Mouse (Mus musculus): ENCODE measurements at regions not wholly inside any gene's neighbourhood (a gene's known extent, or its start where the extent isn't known, plus 50 kb on each side); places are given as distances from the start of the nearest gene placed in this dataset.
A peak's percentile ranks its signal among the peaks of the same experiment; 100 is the strongest.
"Not testable (repeated sequence)": the region's sequence is repeated elsewhere in the genome, so short reads cannot be mapped to it uniquely, and the experiment has no call there.

DNA sequence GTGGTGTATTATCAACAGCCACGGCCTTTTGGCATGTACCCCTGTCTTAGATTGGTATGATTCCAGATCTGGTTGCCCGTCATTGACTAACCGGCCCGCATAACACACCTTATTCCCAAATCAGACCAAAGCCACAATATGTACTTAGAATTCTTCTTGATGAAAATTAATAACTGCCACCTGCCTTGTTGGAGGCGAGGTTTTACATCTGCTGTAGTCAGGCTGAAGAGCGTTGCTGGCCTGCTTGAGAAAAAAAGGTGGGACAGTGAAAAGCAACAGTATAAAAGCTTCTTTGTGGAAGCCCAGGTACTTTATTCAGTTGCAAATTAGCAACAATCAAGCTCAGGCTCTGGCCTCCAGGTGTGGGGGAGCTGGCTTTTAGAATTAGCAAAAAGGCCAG, 223.6 kb upstream of the Car8 start:
- not testable (repeated sequence) for H3K9ac ChIP-seq (ENCODE audit: control insufficient read depth, low read depth, low read length, poor library complexity, severe bottlenecking)

DNA sequence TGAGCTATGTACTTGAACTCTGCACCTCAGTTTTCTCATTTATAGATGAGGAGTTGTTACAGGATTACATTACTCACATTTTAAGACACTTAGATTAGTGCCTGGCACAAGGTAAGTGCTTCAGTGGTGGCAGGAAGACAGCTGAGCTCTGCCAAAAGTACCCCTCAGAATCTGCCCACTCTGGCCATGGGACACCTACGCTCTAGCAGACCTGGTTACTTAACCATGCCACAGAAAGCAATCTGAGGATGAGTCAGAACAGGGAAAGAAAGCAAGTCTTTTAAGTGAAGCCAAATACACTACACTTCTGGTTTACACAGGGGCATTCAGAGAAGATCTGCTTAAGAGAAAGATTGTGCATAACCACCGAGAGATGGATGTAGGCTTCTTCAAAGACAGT, 215.5 kb upstream of the Car8 start:
- Histone ChIP-seq H3K4me3 (ENCODE audit: control insufficient read depth in 1 of 2, insufficient read depth in 1 of 2, low read depth in 2 of 2, low read length in 2 of 2) (no peak overlapping the region), H3K9me3 (replicated peaks; ENCODE audit: insufficient read depth, low read length) (no peaks in the 10 kb centered on the region), H3K9ac (ENCODE audit: control insufficient read depth, low read depth, low read length, poor library complexity, severe bottlenecking) (no peak overlapping the region), H3K4me1 (ENCODE audit: control insufficient read depth in 1 of 2, insufficient read depth in 2 of 2, low read length in 2 of 2) (no peaks in the 10 kb centered on the region), H3K36me3 (ENCODE audit: control insufficient read depth in 1 of 2, insufficient read depth in 2 of 2, low read length in 2 of 2) (no peaks in the 10 kb centered on the region), H3K27ac (ENCODE audit: control insufficient read depth, low read depth, low read length) (no peak overlapping the region), H3K79me2 (ENCODE audit: control insufficient read depth, insufficient read depth, low read length, poor library complexity) (no peaks in the 10 kb centered on the region), H3K27me3 (ENCODE audit: control insufficient read depth in 1 of 2, insufficient read depth in 2 of 2, low read length in 2 of 2) (no peaks in the 10 kb centered on the region)
- no peak for DNase-seq (ENCODE audit: low read depth, low spot score)
- TF ChIP-seq MXI1 (IDR thresholded peaks at IDR 0.05; ENCODE audit: low read depth, low read length) = no peak
- no peak for TF ChIP-seq MEF2A (IDR thresholded peaks at IDR 0.05; ENCODE audit: extremely low read depth, insufficient replicate concordance, low read depth, low read length, poor library complexity, severe bottlenecking)
- no peak for TF ChIP-seq NRF1 (IDR thresholded peaks at IDR 0.05; ENCODE audit: insufficient read depth, low read depth, low read length, poor library complexity, severe bottlenecking)
- TF ChIP-seq MYB (IDR thresholded peaks at IDR 0.05; ENCODE audit: low read depth, low read length) = no peak
- no peak for TF ChIP-seq SMC3 (IDR thresholded peaks at IDR 0.05; ENCODE audit: low read depth, low read length)
- TF ChIP-seq ZMIZ1 (IDR thresholded peaks at IDR 0.05; ENCODE audit: low read depth, low read length) = no peak
- no peak for TF ChIP-seq UBTF (IDR thresholded peaks at IDR 0.05; ENCODE audit: borderline replicate concordance, insufficient read depth, low read depth, low read length)
- no peak for TF ChIP-seq RAD21 (IDR thresholded peaks at IDR 0.05; ENCODE audit: low read depth, low read length)

More for the DNA sequence above, 223.6 kb upstream of the Car8 start:
- not testable (repeated sequence) for H3K27me3 ChIP-seq (ENCODE audit: control insufficient read depth in 1 of 2, insufficient read depth in 2 of 2, low read length in 2 of 2); DNase-seq (ENCODE audit: low read depth, low spot score); H3K4me3 ChIP-seq (ENCODE audit: control insufficient read depth in 1 of 2, insufficient read depth in 1 of 2, low read depth in 2 of 2, low read length in 2 of 2); H3K9me3 ChIP-seq (replicated peaks; ENCODE audit: insufficient read depth, low read length); H3K27ac ChIP-seq (ENCODE audit: control insufficient read depth, low read depth, low read length); H3K36me3 ChIP-seq (ENCODE audit: control insufficient read depth in 1 of 2, insufficient read depth in 2 of 2, low read length in 2 of 2); H3K4me1 ChIP-seq (ENCODE audit: control insufficient read depth in 1 of 2, insufficient read depth in 2 of 2, low read length in 2 of 2); H3K79me2 ChIP-seq (ENCODE audit: control insufficient read depth, insufficient read depth, low read length, poor library complexity)

GRCm38 (mm10) chr4:8432393-8432792, 193.6 kb upstream of the Car8 start:
- H3K27me3 ChIP-seq (ENCODE audit: control insufficient read depth in 1 of 2, insufficient read depth in 2 of 2, low read length in 2 of 2) = no peaks in the 10 kb centered on the region
- TF ChIP-seq RAD21 (IDR thresholded peaks at IDR 0.05; ENCODE audit: low read depth, low read length) = peak; percentile 30
- TF ChIP-seq SMC3 (IDR thresholded peaks at IDR 0.05; ENCODE audit: low read depth, low read length) = peak; percentile 62
- TF ChIP-seq CTCF (IDR thresholded peaks at IDR 0.05 in 2 of 3, conservative IDR thresholded peaks at IDR 0.05 in 1 of 3; ENCODE audit: control insufficient read depth in 1 of 3, insufficient read depth in 1 of 3, low read depth in 2 of 3, low read length in 3 of 3, poor library complexity in 1 of 3, severe bottlenecking in 1 of 3) = peak; percentile 39 to 56 (median 46)
- no peak for TF ChIP-seq USF1 (IDR thresholded peaks at IDR 0.05; ENCODE audit: low read depth, low read length)
- no peaks in the 10 kb centered on the region for H3K79me2 ChIP-seq (ENCODE audit: control insufficient read depth, insufficient read depth, low read length, poor library complexity)
- H3K4me3 ChIP-seq (ENCODE audit: control insufficient read depth in 1 of 2, insufficient read depth in 1 of 2, low read depth in 2 of 2, low read length in 2 of 2) = no peak overlapping the region
- no peaks in the 10 kb centered on the region for H3K4me1 ChIP-seq (ENCODE audit: control insufficient read depth in 1 of 2, insufficient read depth in 2 of 2, low read length in 2 of 2)
- peak; percentile 28 for DNase-seq (ENCODE audit: low read depth, low spot score)
- H3K9ac ChIP-seq (ENCODE audit: control insufficient read depth, low read depth, low read length, poor library complexity, severe bottlenecking) = no peak overlapping the region
- no peaks in the 10 kb centered on the region for H3K9me3 ChIP-seq (replicated peaks; ENCODE audit: insufficient read depth, low read length)
- H3K36me3 ChIP-seq (ENCODE audit: control insufficient read depth in 1 of 2, insufficient read depth in 2 of 2, low read length in 2 of 2) = no peaks in the 10 kb centered on the region
- H3K27ac ChIP-seq (ENCODE audit: control insufficient read depth, low read depth, low read length) = no peak overlapping the region

Data from MEL (cell line).